Mouse (Mus musculus) limb, embryonic 15.5 days (tissue): ENCODE measurements around the gene Parp16. TPM values are rescaled to one million over a fixed set of nuclear protein-coding genes. Genes with fewer than 3 reads are reported as not detected.

Experiments used
- ATAC-seq: fragments of 200-750 bp; cut with Nextera tagmentation; 2 replicates; pipeline ENCODE4 v1.8.0; 2017; ENCODE audit warnings: low read depth, moderate TSS enrichment; ENCODE audit not compliant: insufficient number of reproducible peaks, low FRiP score, low TSS enrichment
- H3K27ac ChIP-seq: fragments of 300-500 bp; sonication (generic); 2 replicates; pipeline ENCODE4 v1.5.1; 2015; ENCODE audit warnings: moderate library complexity, mild to moderate bottlenecking, inconsistent platforms
- H3K27me3 ChIP-seq: fragments of 300-500 bp; sonication (generic); 2 replicates; pipeline ENCODE4 v1.6.1; 2015; ENCODE audit warnings: inconsistent platforms
- H3K36me3 ChIP-seq: fragments of 300-500 bp; sonication (generic); 2 replicates; pipeline ENCODE4 v1.6.1; 2015; ENCODE audit warnings: inconsistent platforms
- H3K4me1 ChIP-seq: fragments of 300-500 bp; sonication (generic); 2 replicates; pipeline ENCODE4 v1.6.1; 2015; ENCODE audit warnings: inconsistent platforms
- H3K4me2 ChIP-seq: fragments of 300-500 bp; sonication (generic); 2 replicates; pipeline ENCODE4 v1.6.1; 2015; ENCODE audit warnings: mild to moderate bottlenecking, inconsistent platforms
- H3K4me3 ChIP-seq: fragments of 300-500 bp; sonication (generic); 2 replicates; pipeline ENCODE4 v1.5.1; 2015; ENCODE audit warnings: mild to moderate bottlenecking, inconsistent platforms
- H3K9ac ChIP-seq: fragments of 300-500 bp; sonication (generic); 2 replicates; pipeline ENCODE4 v1.6.1; 2015; ENCODE audit warnings: inconsistent platforms
- H3K9me3 ChIP-seq: fragments of 300-500 bp; sonication (generic); 2 replicates; pipeline ENCODE4 v1.6.1; 2016; ENCODE audit warnings: inconsistent platforms
- WGBS: fragments of 180-500 bp; shearing (Covaris S2); methylation state at CpG from one replicate; pipeline ENCODE4 v1.1.7; 2015; 5-methylcytosine and 5-hydroxymethylcytosine counted together
- polyA plus RNA-seq: library from polyadenylated mRNA; unstranded; fragments of >200 nt; fragmentation: Nextera tagmentation; extraction: Ambion mirVana; gene quantifications from 2 replicates; pipeline ENCODE4 v1.2.1, GENCODE M21; 2015

The Parp16 gene
- polyA plus RNA-seq, 1 experiment from 2014 or later, result 6.8 TPM

GRCm38 (mm10) chr9:65188599-65188998 is 6.6 kb upstream of the Parp16 start:
- no peak overlapping the region for H3K27ac ChIP-seq
- H3K9ac ChIP-seq, result no peak overlapping the region
- WGBS, result 4% methylated on average over 3 of the region's 3 CpGs
- no peaks in the 10 kb centered on the region for H3K36me3 ChIP-seq
- H3K9me3 ChIP-seq, result no peaks in the 10 kb centered on the region
- no peaks in the 10 kb centered on the region; the same call in 1 of the 2 replicates for H3K27me3 ChIP-seq
- no peak overlapping the region for H3K4me3 ChIP-seq
- 0 out of 2 replicates have a peak, but pooled peaks cover under 1% of the 10 kb centered on the region for H3K4me1 ChIP-seq
- ATAC-seq, result no peak
- no peak overlapping the region for H3K4me2 ChIP-seq

- no peak overlapping the region for H3K4me2 ChIP-seq
- no peak for ATAC-seq
- WGBS, result 47% methylated on average over 7 of the region's 7 CpGs
Observed at GRCm38 (mm10) chr9:65190306-65190705, 4.8 kb upstream of the Parp16 start.

GRCm38 (mm10) chr9:65191389-65191754 is 3.8 kb upstream of the Parp16 start:
- no peaks in the 10 kb centered on the region; the same call in 1 of the 2 replicates for H3K27me3 ChIP-seq
- H3K4me3 ChIP-seq, result no peak overlapping the region
- no peak overlapping the region for H3K27ac ChIP-seq
- H3K9me3 ChIP-seq, result no peaks in the 10 kb centered on the region
- H3K4me2 ChIP-seq, result no peak overlapping the region
- 34% methylated on average over 2 of the region's 2 CpGs for WGBS
- no peaks in the 10 kb centered on the region for H3K36me3 ChIP-seq
- ATAC-seq, result no peak
- H3K4me1 ChIP-seq, result peaks cover 17% of the 10 kb centered on the region
- no peak overlapping the region for H3K9ac ChIP-seq

More at GRCm38 (mm10) chr9:65190306-65190705, 4.8 kb upstream of the Parp16 start:
- Histone ChIP-seq H3K36me3 (no peaks in the 10 kb centered on the region), H3K4me1 (peaks cover 8% of the 10 kb centered on the region), H3K27me3 (no peaks in the 10 kb centered on the region; the same call in 1 of the 2 replicates), H3K27ac (no peak overlapping the region), H3K4me3 (no peak overlapping the region), H3K9ac (no peak overlapping the region), H3K9me3 (no peaks in the 10 kb centered on the region)

GRCm38 (mm10) chr9:65191755-65192469 is 3.2 kb upstream of the Parp16 start:
- ATAC-seq, result no peak
- Histone ChIP-seq H3K4me3 (no peak overlapping the region), H3K9me3 (no peaks in the 10 kb centered on the region), H3K27ac (no peak overlapping the region), H3K27me3 (no peaks in the 10 kb centered on the region; the same call in 1 of the 2 replicates), H3K4me2 (no peak overlapping the region), H3K4me1 (peaks cover 19% of the 10 kb centered on the region), H3K9ac (no peak overlapping the region), H3K36me3 (no peaks in the 10 kb centered on the region)
- WGBS, result 26% methylated on average over 8 of the region's 8 CpGs

DNA sequence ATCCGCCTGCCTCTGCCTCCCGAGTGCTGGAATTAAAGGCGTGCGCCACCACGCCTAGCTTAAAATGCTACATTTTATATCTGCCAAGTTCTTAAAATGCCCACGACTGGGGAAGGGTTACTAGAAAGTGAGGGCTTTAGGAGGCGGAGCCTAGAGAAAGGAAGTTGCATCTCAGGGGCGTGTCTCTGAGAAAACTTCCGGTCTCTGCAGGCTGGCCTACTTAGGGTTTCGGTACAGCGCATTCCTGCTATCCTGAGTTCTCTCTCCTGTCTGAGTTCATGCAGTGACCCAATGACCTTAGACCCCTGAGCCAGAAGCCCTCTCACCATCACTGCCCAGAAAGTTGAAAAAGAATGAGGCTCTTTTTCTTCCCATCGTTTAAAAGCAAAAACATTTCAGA is 1.9 kb upstream of the Parp16 start:
- Histone ChIP-seq H3K36me3 (no peaks in the 10 kb centered on the region), H3K27ac (no peak overlapping the region), H3K27me3 (no peaks in the 10 kb centered on the region; the same call in 1 of the 2 replicates), H3K9ac (no peak overlapping the region), H3K9me3 (no peaks in the 10 kb centered on the region), H3K4me1 (peaks cover 24% of the 10 kb centered on the region), H3K4me3 (no peak overlapping the region), H3K4me2 (no peak overlapping the region)
- ATAC-seq, result no peak
- 68% methylated on average over 12 of the region's 12 CpGs for WGBS

- Histone ChIP-seq H3K4me2 (no peak overlapping the region), H3K27ac (peak overlapping the region; percentile 90), H3K4me1 (peaks cover 24% of the 10 kb centered on the region), H3K4me3 (no peak overlapping the region), H3K27me3 (no peaks in the 10 kb centered on the region; the same call in 1 of the 2 replicates), H3K9me3 (no peaks in the 10 kb centered on the region), H3K36me3 (no peaks in the 10 kb centered on the region), H3K9ac (no peak overlapping the region)
- 20% methylated on average over 8 of the region's 8 CpGs for WGBS
- no peak for ATAC-seq
Observed at GRCm38 (mm10) chr9:65195621-65195981, 448 bp downstream of the Parp16 start.

DNA sequence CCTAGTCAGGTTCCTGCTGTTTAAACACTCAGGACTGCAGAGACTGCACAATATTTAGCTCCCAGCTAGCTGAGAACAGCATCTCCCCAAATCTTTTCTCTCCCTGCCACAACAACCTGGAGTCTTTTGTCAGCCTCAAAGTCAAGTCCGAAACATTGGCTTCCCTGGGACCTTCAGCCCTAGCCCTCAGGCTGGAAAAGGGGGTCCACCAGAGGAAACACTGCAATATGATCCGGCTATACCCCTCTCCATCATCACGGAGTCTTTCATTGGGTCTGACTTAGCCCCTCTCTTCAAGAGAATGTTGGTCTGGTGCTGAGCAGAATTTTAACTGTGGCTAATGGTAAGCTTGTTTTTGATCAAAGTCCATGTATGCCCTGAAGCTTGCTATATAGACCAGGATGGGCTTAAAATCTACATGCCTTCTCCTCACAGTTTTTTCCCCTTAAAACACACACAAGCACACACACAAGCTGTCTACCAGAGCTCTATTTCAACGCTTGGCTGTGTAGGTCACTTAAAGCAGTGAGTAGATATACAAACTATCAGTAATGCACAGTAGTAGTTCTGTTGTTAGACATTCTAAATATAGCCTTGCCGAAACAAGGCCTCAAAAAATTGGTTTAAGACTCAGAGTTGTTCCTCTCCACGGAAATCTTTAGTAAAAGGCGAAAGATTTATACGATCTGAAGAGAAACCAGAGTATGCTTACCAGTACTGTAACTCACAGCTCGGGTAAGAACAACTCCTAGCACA is 1.0 kb downstream of the Parp16 start:
- no peaks in the 10 kb centered on the region for H3K9me3 ChIP-seq
- no peaks in the 10 kb centered on the region; the same call in 1 of the 2 replicates for H3K27me3 ChIP-seq
- peak overlapping the region; percentile 90 for H3K27ac ChIP-seq
- no peak overlapping the region for H3K9ac ChIP-seq
- WGBS, result 1% methylated on average over 9 of the region's 9 CpGs
- ATAC-seq, result peak; percentile 88
- H3K4me2 ChIP-seq, result peak overlapping the region; percentile 26; the same call in 1 of the 2 replicates
- H3K36me3 ChIP-seq, result no peaks in the 10 kb centered on the region
- H3K4me1 ChIP-seq, result peaks cover 24% of the 10 kb centered on the region
- peak overlapping the region; percentile 24 for H3K4me3 ChIP-seq

DNA sequence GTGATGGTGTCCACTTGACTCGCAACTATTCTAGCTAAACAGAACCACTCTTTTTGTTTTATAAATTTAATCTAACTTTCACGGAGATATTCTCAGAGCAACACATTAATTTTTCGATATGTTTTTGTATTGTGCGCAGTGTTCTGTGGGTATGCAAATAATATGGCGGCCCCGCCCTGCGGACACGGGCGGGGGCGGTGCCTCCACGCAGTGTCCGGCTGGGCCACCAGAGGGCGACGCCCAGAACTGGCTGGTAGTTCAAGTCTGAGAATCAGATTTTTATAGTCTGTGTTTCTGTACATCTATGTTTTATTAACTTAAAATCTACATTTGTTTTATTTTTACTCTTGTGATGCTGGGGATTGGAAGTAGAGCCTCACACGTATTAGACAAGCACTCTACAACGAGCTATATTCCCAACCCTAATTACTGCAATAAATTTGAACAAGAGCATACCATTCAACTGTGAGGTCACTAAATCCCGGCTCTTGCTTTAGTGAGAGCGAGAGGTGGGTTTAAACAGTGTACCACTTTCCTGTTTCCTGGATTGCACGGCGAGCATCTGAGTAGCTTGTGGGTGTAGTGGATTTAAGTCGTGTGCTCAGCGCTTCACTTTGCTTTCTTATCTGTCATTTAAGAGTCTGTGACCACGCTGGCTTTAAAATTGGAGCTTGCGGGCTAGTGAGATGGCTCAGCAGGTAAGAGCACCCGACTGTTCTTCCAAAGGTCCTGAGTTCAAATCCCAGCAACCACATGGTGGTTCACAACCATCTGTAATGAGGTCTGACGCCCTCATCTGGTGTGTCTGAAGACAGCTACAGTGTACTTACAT is 1.8 kb downstream of the Parp16 start:
- peaks cover 24% of the 10 kb centered on the region for H3K4me1 ChIP-seq
- H3K27ac ChIP-seq, result peak overlapping the region; percentile 90
- peak; percentile 75 for ATAC-seq
- no peaks in the 10 kb centered on the region for H3K36me3 ChIP-seq
- WGBS, result 14% methylated on average over 26 of the region's 26 CpGs
- H3K27me3 ChIP-seq, result no peaks in the 10 kb centered on the region
- H3K9me3 ChIP-seq, result no peaks in the 10 kb centered on the region
- H3K4me2 ChIP-seq, result peak overlapping the region; percentile 26; the same call in 1 of the 2 replicates
- peak overlapping the region; percentile 24 for H3K4me3 ChIP-seq
- H3K9ac ChIP-seq, result no peak overlapping the region

- no peak overlapping the region for H3K4me2 ChIP-seq
- peaks cover 24% of the 10 kb centered on the region for H3K4me1 ChIP-seq
- no peak overlapping the region for H3K27ac ChIP-seq
- H3K27me3 ChIP-seq, result no peaks in the 10 kb centered on the region
- no peak overlapping the region for H3K9ac ChIP-seq
- H3K9me3 ChIP-seq, result no peaks in the 10 kb centered on the region
- 86% methylated on average over 6 of the region's 6 CpGs for WGBS
- no peak for ATAC-seq
- no peaks in the 10 kb centered on the region for H3K36me3 ChIP-seq
- H3K4me3 ChIP-seq, result no peak overlapping the region
Observed at GRCm38 (mm10) chr9:65197826-65198225, 2.7 kb downstream of the Parp16 start.

- Histone ChIP-seq H3K27ac (peak overlapping the region; percentile 69; the same call in 1 of the 2 replicates), H3K4me1 (peaks cover 21% of the 10 kb centered on the region), H3K4me3 (no peak overlapping the region), H3K4me2 (no peak overlapping the region), H3K36me3 (no peaks in the 10 kb centered on the region), H3K9ac (no peak overlapping the region), H3K9me3 (no peaks in the 10 kb centered on the region), H3K27me3 (no peaks in the 10 kb centered on the region)
- no peak for ATAC-seq
- 55% methylated on average over 7 of the region's 7 CpGs for WGBS
Observed at GRCm38 (mm10) chr9:65199723-65200122, 4.6 kb downstream of the Parp16 start.

DNA sequence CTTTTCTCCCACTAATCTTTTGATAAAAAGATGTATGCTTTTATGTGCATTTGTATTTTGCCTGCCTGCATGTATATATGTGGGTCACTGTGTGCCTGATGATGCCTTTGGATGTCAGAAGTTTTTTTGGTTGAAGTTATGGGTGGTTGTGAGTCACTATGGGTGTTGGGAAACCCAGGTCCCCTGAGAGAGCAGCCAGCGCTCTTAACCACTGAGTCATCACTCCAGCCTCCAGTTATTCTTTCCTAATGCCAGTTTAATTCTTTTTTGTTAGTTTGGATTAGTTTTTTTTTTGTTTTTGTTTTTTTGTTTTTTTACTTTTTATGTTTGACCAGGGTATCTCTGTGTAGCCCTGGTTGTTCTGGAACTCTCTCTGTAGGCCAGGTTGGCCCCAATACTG is 5.5 kb downstream of the Parp16 start:
- H3K4me2 ChIP-seq, result no peak overlapping the region
- no peak overlapping the region for H3K9ac ChIP-seq
- no peak for ATAC-seq
- H3K27ac ChIP-seq, result peak overlapping the region; percentile 69; the same call in 1 of the 2 replicates
- no peak overlapping the region for H3K4me3 ChIP-seq
- no peaks in the 10 kb centered on the region for H3K27me3 ChIP-seq
- WGBS, result 54% methylated on average over 1 of the region's 1 CpGs
- H3K36me3 ChIP-seq, result no peaks in the 10 kb centered on the region
- peaks cover 13% of the 10 kb centered on the region for H3K4me1 ChIP-seq
- H3K9me3 ChIP-seq, result no peaks in the 10 kb centered on the region
